Mouse (Mus musculus): ENCODE measurements around the gene Tmem120a. TPM values are rescaled to one million over a fixed set of nuclear protein-coding genes. Genes with fewer than 3 reads are reported as not detected.

Gene Tmem120a
- polyA plus RNA-seq, 1 experiment, result 74.1 TPM

DNA sequence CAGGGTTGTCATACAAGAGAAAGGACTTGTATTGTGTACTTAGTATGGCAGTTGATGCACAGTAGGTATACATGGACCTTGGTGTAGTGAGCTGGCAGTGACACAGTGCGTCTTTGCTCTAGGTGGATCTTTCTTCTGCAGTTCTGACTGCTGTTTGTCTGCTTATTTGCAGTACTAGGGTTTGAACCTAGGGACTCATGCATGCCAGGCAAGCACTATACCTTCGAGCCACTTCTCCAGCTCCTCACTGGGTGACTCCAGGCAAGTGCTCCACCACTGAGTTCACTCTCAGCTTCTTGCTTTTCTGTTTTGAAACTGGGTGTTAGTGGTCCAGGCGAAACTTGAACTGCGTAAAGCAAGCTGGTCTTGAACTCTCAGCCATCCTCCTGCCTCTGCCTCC, 42.6 kb downstream of the Tmem120a start:
- 91% methylated on average over 4 of the region's 4 CpGs for WGBS
- Histone ChIP-seq H3K4me3 (replicated peaks; ENCODE audit: control insufficient read depth, low read depth, low read length) (no peak overlapping the region), H3K4me1 (ENCODE audit: control insufficient read depth, insufficient read depth, low read length) (peaks cover 11% of the 10 kb centered on the region), H3K27ac (ENCODE audit: control insufficient read depth, insufficient read depth, low read depth, low read length, poor library complexity) (no peak overlapping the region; the same call in 1 of the 2 replicates)
- TF ChIP-seq POLR2A (IDR thresholded peaks at IDR 0.05; ENCODE audit: borderline replicate concordance, control insufficient read depth, low read depth, low read length) (no peak), CTCF (IDR thresholded peaks at IDR 0.05; ENCODE audit: control insufficient read depth, insufficient read depth, low read length) (no peak)

DNA sequence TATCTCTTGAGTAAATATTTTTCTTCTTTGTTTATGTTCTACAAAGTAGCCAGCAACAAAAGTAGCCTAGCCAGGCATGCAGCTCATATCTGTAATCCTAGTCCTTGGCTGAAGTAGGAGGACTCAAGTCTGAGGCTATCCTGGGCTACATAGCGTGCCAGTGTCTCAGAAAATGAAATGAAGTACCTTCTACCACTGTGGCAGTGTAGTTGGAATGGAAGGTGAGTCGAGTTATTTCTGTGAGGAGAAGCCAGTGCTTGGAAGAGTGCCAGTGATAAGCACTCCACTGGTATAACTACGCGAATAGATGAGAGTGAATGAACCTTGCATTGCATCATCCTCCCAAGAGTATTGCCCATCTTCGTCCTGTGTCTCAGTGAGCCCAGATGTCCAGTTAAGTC, 46.5 kb downstream of the Tmem120a start:
- 61% methylated on average over 5 of the region's 5 CpGs for WGBS
- Histone ChIP-seq H3K4me3 (replicated peaks; ENCODE audit: control insufficient read depth, low read depth, low read length) (no peak overlapping the region), H3K4me1 (ENCODE audit: control insufficient read depth, insufficient read depth, low read length) (peaks cover 6% of the 10 kb centered on the region), H3K27ac (ENCODE audit: control insufficient read depth, insufficient read depth, low read depth, low read length, poor library complexity) (no peak overlapping the region)
- no peak for TF ChIP-seq POLR2A (IDR thresholded peaks at IDR 0.05; ENCODE audit: borderline replicate concordance, control insufficient read depth, low read depth, low read length)
- TF ChIP-seq CTCF (IDR thresholded peaks at IDR 0.05; ENCODE audit: control insufficient read depth, insufficient read depth, low read length), result no peak

DNA sequence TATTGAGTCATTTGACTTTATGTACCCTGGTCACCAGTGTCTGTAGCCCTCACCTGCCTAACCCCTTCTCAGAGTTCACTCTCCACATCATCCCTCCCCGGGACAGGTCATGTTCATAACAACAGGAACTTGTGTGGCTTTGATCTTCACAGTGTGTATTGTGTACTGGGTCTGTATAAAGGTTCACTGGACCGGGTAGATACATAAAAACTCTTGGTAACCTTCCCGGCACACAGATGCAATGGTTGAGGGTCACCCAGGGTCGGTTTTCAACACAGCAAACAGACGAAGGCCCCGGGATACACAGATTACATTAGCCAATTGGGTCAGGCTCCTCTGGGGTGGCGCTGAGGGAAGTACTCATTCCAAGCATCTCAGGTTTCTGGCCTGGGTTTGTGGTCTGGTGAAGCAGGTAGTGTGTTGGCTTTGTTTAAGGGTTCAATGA, 48.9 kb downstream of the Tmem120a start:
- Histone ChIP-seq H3K4me1 (ENCODE audit: control insufficient read depth, insufficient read depth, low read length) (no peaks in the 10 kb centered on the region; the same call in 1 of the 2 replicates), H3K4me3 (replicated peaks; ENCODE audit: control insufficient read depth, low read depth, low read length) (no peak overlapping the region), H3K27ac (ENCODE audit: control insufficient read depth, insufficient read depth, low read depth, low read length, poor library complexity) (no peak overlapping the region)
- 61% methylated on average over 7 of the region's 7 CpGs for WGBS
- TF ChIP-seq CTCF (IDR thresholded peaks at IDR 0.05; ENCODE audit: control insufficient read depth, insufficient read depth, low read length) (no peak), POLR2A (IDR thresholded peaks at IDR 0.05; ENCODE audit: borderline replicate concordance, control insufficient read depth, low read depth, low read length) (no peak)

DNA sequence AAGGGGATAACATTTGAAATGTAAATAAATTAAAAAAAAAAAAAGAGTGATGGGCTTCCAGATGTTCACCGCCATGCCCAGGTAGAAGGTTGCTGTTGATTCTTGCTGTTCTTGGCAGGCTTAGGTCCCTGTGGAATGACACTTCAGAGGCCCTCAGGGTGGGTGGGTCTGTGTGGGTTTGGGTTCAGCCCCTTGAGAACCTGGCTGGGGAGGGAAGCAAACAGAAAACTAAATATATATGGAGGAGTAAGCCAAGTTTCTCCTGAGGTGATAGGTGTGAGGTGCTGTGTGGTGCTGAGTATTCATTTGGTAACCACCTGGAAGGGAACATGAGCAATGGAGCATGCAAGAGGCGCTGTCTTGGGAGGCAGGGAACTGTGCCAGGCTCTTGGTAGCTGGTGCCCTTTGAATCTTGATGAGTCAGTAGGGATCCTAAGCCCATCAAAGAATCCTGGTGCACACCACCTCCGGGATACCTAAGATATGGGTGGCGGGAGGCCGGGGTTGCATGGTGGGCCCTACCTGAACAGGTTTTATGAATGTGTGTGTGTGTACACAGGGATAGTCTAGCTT, 50.9 kb downstream of the Tmem120a start:
- WGBS, result 86% methylated on average over 5 of the region's 5 CpGs
- Histone ChIP-seq H3K4me1 (ENCODE audit: control insufficient read depth, insufficient read depth, low read length) (no peaks in the 10 kb centered on the region; the same call in none of the 2 replicates), H3K4me3 (replicated peaks; ENCODE audit: control insufficient read depth, low read depth, low read length) (no peak overlapping the region), H3K27ac (ENCODE audit: control insufficient read depth, insufficient read depth, low read depth, low read length, poor library complexity) (no peak overlapping the region)
- TF ChIP-seq CTCF (IDR thresholded peaks at IDR 0.05; ENCODE audit: control insufficient read depth, insufficient read depth, low read length) (no peak), POLR2A (IDR thresholded peaks at IDR 0.05; ENCODE audit: borderline replicate concordance, control insufficient read depth, low read depth, low read length) (no peak)

DNA sequence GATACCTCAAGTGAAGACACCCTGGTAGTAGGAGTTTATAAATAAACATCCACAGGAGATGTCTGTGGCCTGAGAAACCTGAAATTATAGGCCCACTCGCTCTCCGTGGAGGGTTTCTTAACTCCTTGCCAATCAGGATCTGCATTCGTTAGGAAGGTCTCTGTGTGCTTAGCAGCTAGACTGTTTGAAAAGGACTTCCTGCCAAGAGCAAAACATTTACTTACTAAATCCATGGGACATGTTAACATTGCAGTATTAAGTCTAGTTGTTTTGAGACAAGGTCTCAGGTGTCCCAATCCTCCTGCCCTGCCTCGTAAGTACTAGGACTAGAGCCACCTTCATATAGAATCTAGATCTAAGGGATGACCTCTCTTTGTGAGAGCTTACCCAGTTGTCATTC, 53.0 kb downstream of the Tmem120a start:
- Histone ChIP-seq H3K4me1 (ENCODE audit: control insufficient read depth, insufficient read depth, low read length) (no peaks in the 10 kb centered on the region; the same call in 1 of the 2 replicates), H3K4me3 (replicated peaks; ENCODE audit: control insufficient read depth, low read depth, low read length) (no peak overlapping the region), H3K27ac (ENCODE audit: control insufficient read depth, insufficient read depth, low read depth, low read length, poor library complexity) (no peak overlapping the region)
- 57% methylated on average over 4 of the region's 4 CpGs for WGBS
- TF ChIP-seq POLR2A (IDR thresholded peaks at IDR 0.05; ENCODE audit: borderline replicate concordance, control insufficient read depth, low read depth, low read length), result no peak
- no peak for TF ChIP-seq CTCF (IDR thresholded peaks at IDR 0.05; ENCODE audit: control insufficient read depth, insufficient read depth, low read length)

DNA sequence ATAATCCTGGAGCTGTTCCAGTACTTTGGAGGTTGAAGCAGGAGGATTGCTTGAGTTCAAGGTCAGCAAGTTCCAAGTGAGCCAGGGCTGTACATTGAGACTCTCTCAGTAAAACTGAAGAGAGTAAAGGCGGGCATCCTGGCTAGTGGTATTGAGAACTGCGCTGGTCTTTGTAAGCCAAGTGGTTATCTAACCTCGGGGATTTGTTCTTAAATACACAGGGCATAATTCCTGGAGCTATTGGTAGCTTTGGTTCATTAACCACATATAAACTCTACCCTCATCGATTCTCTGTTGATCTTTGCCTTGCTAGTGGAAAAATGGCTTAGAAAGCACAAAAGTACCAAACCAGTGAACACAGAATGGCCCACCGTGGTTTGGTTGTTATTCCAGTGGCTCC, 53.8 kb downstream of the Tmem120a start:
- Histone ChIP-seq H3K4me1 (ENCODE audit: control insufficient read depth, insufficient read depth, low read length) (no peaks in the 10 kb centered on the region; the same call in 1 of the 2 replicates), H3K27ac (ENCODE audit: control insufficient read depth, insufficient read depth, low read depth, low read length, poor library complexity) (no peak overlapping the region), H3K4me3 (replicated peaks; ENCODE audit: control insufficient read depth, low read depth, low read length) (peak overlapping the region; percentile 88)
- TF ChIP-seq CTCF (IDR thresholded peaks at IDR 0.05; ENCODE audit: control insufficient read depth, insufficient read depth, low read length) (no peak), POLR2A (IDR thresholded peaks at IDR 0.05; ENCODE audit: borderline replicate concordance, control insufficient read depth, low read depth, low read length) (no peak)
- 66% methylated on average over 5 of the region's 5 CpGs for WGBS

Other genes with a start within 250 kb of the Tmem120a start
- gene Hip1, start 199.3 kb downstream of the Tmem120a start, polyA plus RNA-seq (2011; ENCODE audit: insufficient read depth, insufficient read length, low replicate concordance, missing spikeins), result 7.8 and 14.5 TPM in 2 replicates
- gene Ccl26, start 180.9 kb downstream of the Tmem120a start, polyA plus RNA-seq (2011; ENCODE audit: insufficient read depth, insufficient read length, low replicate concordance, missing spikeins), result not detected in 2 replicates
- not detected in 2 replicates for gene Ccl24, start 171.4 kb downstream of the Tmem120a start, polyA plus RNA-seq (2011; ENCODE audit: insufficient read depth, insufficient read length, low replicate concordance, missing spikeins)
- gene Rhbdd2, start 111.8 kb downstream of the Tmem120a start, polyA plus RNA-seq (2011; ENCODE audit: insufficient read depth, insufficient read length, low replicate concordance, missing spikeins), result 2.7 and 10.5 TPM in 2 replicates
- 17.6 and 28.4 TPM in 2 replicates for gene Por, start 74.4 kb downstream of the Tmem120a start, polyA plus RNA-seq (2011; ENCODE audit: insufficient read depth, insufficient read length, low replicate concordance, missing spikeins)
- gene Styxl1, start 33.9 kb upstream of the Tmem120a start, polyA plus RNA-seq (2011; ENCODE audit: insufficient read depth, insufficient read length, low replicate concordance, missing spikeins), result 1.8 and 2.3 TPM in 2 replicates
- gene Mdh2, start 34.0 kb upstream of the Tmem120a start, polyA plus RNA-seq (2011; ENCODE audit: insufficient read depth, insufficient read length, low replicate concordance, missing spikeins), result 109 and 132 TPM in 2 replicates
- not detected in 2 replicates for gene Srrm3, start 62.4 kb upstream of the Tmem120a start, polyA plus RNA-seq (2011; ENCODE audit: insufficient read depth, insufficient read length, low replicate concordance, missing spikeins)
- 1.5 and 71.0 TPM in 2 replicates for gene Hspb1, start 143.5 kb upstream of the Tmem120a start, polyA plus RNA-seq (2011; ENCODE audit: insufficient read depth, insufficient read length, low replicate concordance, missing spikeins)
- gene Ywhag, start 190.2 kb upstream of the Tmem120a start, polyA plus RNA-seq (2011; ENCODE audit: insufficient read depth, insufficient read length, low replicate concordance, missing spikeins), result 26.9 and 58.1 TPM in 2 replicates
- 1.1 and 4.0 TPM in 2 replicates for gene Ssc4d, start 230.1 kb upstream of the Tmem120a start, polyA plus RNA-seq (2011; ENCODE audit: insufficient read depth, insufficient read length, low replicate concordance, missing spikeins)
- not detected in 2 replicates for gene Zp3, start 235.7 kb upstream of the Tmem120a start, polyA plus RNA-seq (2011; ENCODE audit: insufficient read depth, insufficient read length, low replicate concordance, missing spikeins)